Mouse (Mus musculus) heart, postnatal 0 days (tissue): Measurements from ENCODE around the gene 6030468B19Rik. TPM values are rescaled to one million over a fixed set of nuclear protein-coding genes. Genes with fewer than 3 reads are reported as not detected.

Source experiments
- ATAC-seq: fragments of 200-750 bp; cut with Nextera tagmentation; 2 replicates; pipeline ENCODE4 v1.8.0; 2017; ENCODE audit warnings: low read depth, moderate number of reproducible peaks, moderate library complexity; ENCODE audit not compliant: insufficient read depth
- DNase-seq: peaks from one replicate; pipeline ENCODE4 v3.0.0-alpha.2; 2016; ENCODE audit warnings: low spot score
- H3K27ac ChIP-seq: fragments of 300-500 bp; sonication (generic); 2 replicates; pipeline ENCODE4 v1.5.1; 2014; ENCODE audit warnings: low read depth, mild to moderate bottlenecking
- H3K27me3 ChIP-seq: fragments of 300-500 bp; sonication (generic); 2 replicates; pipeline ENCODE4 v1.6.1; 2014; ENCODE audit warnings: low read length, mixed read lengths; ENCODE audit not compliant: control insufficient read depth, insufficient read depth
- H3K36me3 ChIP-seq: fragments of 300-500 bp; sonication (generic); replicated peaks from 2 replicates; pipeline ENCODE4 v1.6.1; 2014; ENCODE audit warnings: low read length, mixed read lengths; ENCODE audit not compliant: control insufficient read depth, insufficient read depth
- H3K4me1 ChIP-seq: fragments of 300-500 bp; sonication (generic); 2 replicates; pipeline ENCODE4 v1.6.1; 2014; ENCODE audit warnings: antibody characterized with exemption; ENCODE audit not compliant: control insufficient read depth, insufficient read depth
- H3K4me2 ChIP-seq: fragments of 300-500 bp; sonication (generic); 2 replicates; pipeline ENCODE4 v1.6.1; 2014; ENCODE audit warnings: low read depth, mild to moderate bottlenecking, low read length, moderate library complexity
- H3K4me3 ChIP-seq: fragments of 300-500 bp; sonication (generic); 2 replicates; pipeline ENCODE4 v1.5.1; 2014; ENCODE audit warnings: low read depth, low read length
- H3K9ac ChIP-seq: fragments of 300-500 bp; sonication (generic); replicated peaks from 2 replicates; pipeline ENCODE4 v1.6.1; 2014; ENCODE audit warnings: low read depth, low read length, mixed read lengths
- H3K9me3 ChIP-seq: fragments of 300-500 bp; sonication (generic); replicated peaks from 2 replicates; pipeline ENCODE4 v1.6.1; 2016; ENCODE audit warnings: low read length; ENCODE audit not compliant: control insufficient read depth
- CTCF ChIP-seq: IDR thresholded peaks from 2 replicates; pipeline ENCODE4 v1.5.1; 2016; ENCODE audit warnings: antibody characterized with exemption, control low read depth, low read depth
- EP300 ChIP-seq: IDR thresholded peaks from 2 replicates; pipeline ENCODE4 v1.6.1; 2016; ENCODE audit warnings: antibody characterized with exemption, low read depth
- WGBS: fragments of 180-500 bp; shearing (Covaris S2); extraction: QIAGEN DNeasy Blood & Tissue Kit; methylation state at CpG from one replicate; pipeline ENCODE4 v1.1.7; 2014; 5-methylcytosine and 5-hydroxymethylcytosine counted together
- polyA plus RNA-seq: library from polyadenylated mRNA; unstranded; fragments of >200 nt; fragmentation: Nextera tagmentation; extraction: Ambion mirVana; gene quantifications from 2 replicates; pipeline ENCODE4 v1.2.1, GENCODE M21; 2015
- total RNA-seq: library from RNA; depleted of rRNA; stranded (reverse); fragments of >200 nt; gene quantifications from 2 replicates; pipeline ENCODE4 v1.2.3, GENCODE M21; 2014; ENCODE audit warnings: low replicate concordance

Gene 6030468B19Rik
- total and polyA plus RNA-seq, 2 experiments from 2014 or later: not detected

- Histone ChIP-seq H3K9me3 (no peaks in the 10 kb centered on the region), H3K4me1 (peaks cover 32% of the 10 kb centered on the region), H3K27me3 (no peaks in the 10 kb centered on the region), H3K9ac (no peak overlapping the region), H3K4me3 (no peak overlapping the region), H3K27ac (no peak overlapping the region), H3K36me3 (peaks cover 63% of the 10 kb centered on the region), H3K4me2 (no peak overlapping the region)
- 80% methylated on average over 13 of the region's 13 CpGs for WGBS
- ATAC-seq (no peak), DNase-seq (peak; percentile 3)
- TF ChIP-seq EP300: no peak
- no peak for TF ChIP-seq CTCF
These were observed 19.0 kb downstream of the 6030468B19Rik start for GRCm38 (mm10) chr11:117816389-117816996.

GRCm38 (mm10) chr11:117819095-117819494 lies 21.6 kb downstream of the 6030468B19Rik start:
- ATAC-seq (peak; percentile 94), DNase-seq (peak; percentile 86)
- Histone ChIP-seq H3K9ac (no peak overlapping the region), H3K4me1 (peaks cover 39% of the 10 kb centered on the region), H3K4me3 (no peak overlapping the region), H3K27me3 (no peaks in the 10 kb centered on the region), H3K27ac (peak overlapping the region; percentile 87), H3K4me2 (no peak overlapping the region), H3K9me3 (no peaks in the 10 kb centered on the region), H3K36me3 (peaks cover 52% of the 10 kb centered on the region)
- TF ChIP-seq EP300: peak; percentile 66; the same call in 1 of the 2 replicates
- TF ChIP-seq CTCF: no peak
- 33% methylated on average over 8 of the region's 8 CpGs for WGBS

DNA sequence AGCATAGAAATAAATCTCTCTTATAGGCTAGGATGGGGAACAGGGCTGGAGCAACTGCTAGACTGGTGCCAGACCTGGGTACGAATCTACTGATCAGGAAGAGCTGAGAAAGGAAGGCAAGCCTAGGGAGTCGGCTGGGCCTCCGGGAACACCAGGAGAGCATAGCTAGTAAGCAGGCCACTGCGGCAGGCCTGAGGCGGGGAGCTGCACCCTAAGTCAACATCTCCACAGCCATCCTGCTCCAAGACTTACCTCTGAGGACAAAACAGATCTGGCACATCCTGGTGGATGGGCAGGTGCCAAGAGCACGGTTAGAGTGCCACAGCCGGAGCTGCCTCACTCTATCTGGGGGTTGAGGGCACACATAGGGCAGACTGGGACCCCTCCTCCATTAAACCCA lies 22.7 kb downstream of the 6030468B19Rik start:
- Histone ChIP-seq H3K9me3 (no peaks in the 10 kb centered on the region), H3K4me1 (peaks cover 40% of the 10 kb centered on the region), H3K36me3 (peaks cover 42% of the 10 kb centered on the region), H3K4me2 (no peak overlapping the region), H3K27ac (peak overlapping the region; percentile 87), H3K4me3 (no peak overlapping the region), H3K9ac (no peak overlapping the region), H3K27me3 (no peaks in the 10 kb centered on the region)
- no peak for TF ChIP-seq EP300
- no peak for TF ChIP-seq CTCF
- 87% methylated on average over 7 of the region's 7 CpGs for WGBS
- ATAC-seq (no peak), DNase-seq (no peak)

- WGBS: 92% methylated on average over 9 of the region's 9 CpGs
- TF ChIP-seq CTCF (no peak), EP300 (no peak)
- H3K9ac ChIP-seq: no peak overlapping the region
- H3K4me3 ChIP-seq: no peak overlapping the region
- ATAC-seq: no peak
- H3K27ac ChIP-seq: peak overlapping the region; percentile 79; the same call in 1 of the 2 replicates
- peaks cover 35% of the 10 kb centered on the region for H3K36me3 ChIP-seq
- DNase-seq: no peak
- no peaks in the 10 kb centered on the region for H3K9me3 ChIP-seq
- no peaks in the 10 kb centered on the region for H3K27me3 ChIP-seq
- H3K4me2 ChIP-seq: no peak overlapping the region
- H3K4me1 ChIP-seq: peaks cover 53% of the 10 kb centered on the region
These were observed 24.4 kb downstream of the 6030468B19Rik start for GRCm38 (mm10) chr11:117821868-117822267.

DNA sequence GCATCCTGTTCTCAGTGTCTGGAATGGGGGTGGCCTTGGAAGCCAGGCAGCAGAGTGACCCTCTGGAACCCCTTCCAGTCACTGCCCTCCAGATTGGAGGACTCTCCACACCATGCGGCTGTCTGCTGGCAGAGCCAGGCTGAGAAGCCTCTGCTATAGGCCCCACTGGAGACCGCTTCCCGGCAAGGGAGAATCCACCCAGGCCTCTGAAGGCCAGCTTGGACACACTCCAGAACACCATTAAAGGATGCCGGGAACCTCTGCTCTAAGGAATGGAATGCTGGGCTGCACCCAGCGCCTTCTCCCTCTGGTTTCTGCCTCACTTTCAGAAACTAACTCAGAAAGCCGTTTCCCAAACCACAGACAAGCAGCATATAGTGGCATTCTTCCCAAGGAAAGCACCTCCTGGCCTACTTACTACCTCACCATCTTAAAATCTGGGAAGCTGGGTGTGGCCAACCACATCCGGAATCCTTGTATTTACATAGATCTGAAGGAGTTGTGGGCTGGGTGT lies 25.3 kb downstream of the 6030468B19Rik start:
- Histone ChIP-seq H3K27me3 (no peaks in the 10 kb centered on the region), H3K4me1 (peaks cover 60% of the 10 kb centered on the region), H3K4me3 (no peak overlapping the region), H3K27ac (peak overlapping the region; percentile 79), H3K4me2 (peak overlapping the region; percentile 1; the same call in 1 of the 2 replicates), H3K36me3 (peaks cover 27% of the 10 kb centered on the region), H3K9me3 (no peaks in the 10 kb centered on the region), H3K9ac (no peak overlapping the region; the same call in 1 of the 2 replicates)
- no peak for ATAC-seq
- 16% methylated on average over 7 of the region's 7 CpGs for WGBS
- TF ChIP-seq CTCF (no peak), EP300 (no peak)
- DNase-seq: peak; percentile 53

DNA sequence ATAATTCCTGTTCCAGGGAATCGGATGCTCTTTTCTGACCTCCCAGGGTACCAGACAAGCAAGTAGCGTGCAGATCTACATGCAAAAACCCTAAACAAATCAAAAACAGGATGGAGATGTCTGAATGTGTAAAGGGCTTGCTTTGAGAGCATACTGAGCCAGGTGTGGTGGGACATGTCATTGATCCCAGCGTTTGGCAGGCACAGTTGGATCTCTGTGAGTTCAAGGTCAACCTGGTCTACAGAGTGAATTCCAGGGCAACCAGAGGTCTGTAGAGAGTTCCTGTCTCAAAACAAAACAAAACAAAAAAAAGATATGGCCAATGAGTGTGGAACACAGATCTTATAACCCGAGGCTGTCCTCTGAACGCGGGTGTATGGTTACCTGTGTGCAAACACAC lies 26.0 kb downstream of the 6030468B19Rik start:
- DNase-seq (no peak), ATAC-seq (no peak)
- Histone ChIP-seq H3K4me3 (no peak overlapping the region), H3K27me3 (no peaks in the 10 kb centered on the region), H3K9ac (no peak overlapping the region), H3K4me2 (no peak overlapping the region), H3K4me1 (peaks cover 65% of the 10 kb centered on the region), H3K36me3 (peaks cover 25% of the 10 kb centered on the region; the same call in 1 of the 2 replicates), H3K27ac (peak overlapping the region; percentile 79), H3K9me3 (no peaks in the 10 kb centered on the region)
- 81% methylated on average over 6 of the region's 6 CpGs for WGBS
- TF ChIP-seq CTCF (no peak), EP300 (no peak)
